ENCODE assay signal across 1 mouse cellular context in genomic region chr12:32163706-32164105, GRCm38 (mm10).
TF ChIP-seq lines count a peak whose summit lies in the region.

No protein-coding gene starts in this region.

TF ChIP-seq in CH12.LX, 34 proteins besides CTCF, POLR2A, EP300 and RAD21 (continued from another document):
- TF ChIP-seq NRF1 (IDR thresholded peaks at IDR 0.05; ENCODE audit: low read depth, low read length), result no peak
TF ChIP-seq in CH12.LX: peak in this region for 22.
